Mouse (Mus musculus) A20 (cell line): Measurements from ENCODE around the gene Cnpy1.

Experiments used
- DNase-seq: peaks from one replicate; pipeline ENCODE4 v3.0.0-alpha.2; 2011; ENCODE audit warnings: low read depth, low spot score

Gene Cnpy1

GRCm38 (mm10) chr5:28165358-28166255, 80.0 kb downstream of the Cnpy1 start, which contains the start of gene En2:
Gene En2 (plus strand): TSS chr5:28165694.
- no peak for DNase-seq

GRCm38 (mm10) chr5:28163926-28164325, 81.7 kb downstream of the Cnpy1 start:
- DNase-seq = no peak

GRCm38 (mm10) chr5:28161938-28162402, 83.6 kb downstream of the Cnpy1 start:
- DNase-seq = no peak

GRCm38 (mm10) chr5:28161383-28161937, 84.1 kb downstream of the Cnpy1 start:
- DNase-seq = no peak

- no peak for DNase-seq
Observed at GRCm38 (mm10) chr5:28159891-28160470, 85.6 kb downstream of the Cnpy1 start.

- DNase-seq = no peak
Observed at GRCm38 (mm10) chr5:28159072-28159458, 86.5 kb downstream of the Cnpy1 start.

GRCm38 (mm10) chr5:28158308-28159071, 87.1 kb downstream of the Cnpy1 start:
- no peak for DNase-seq

- no peak for DNase-seq
Observed at GRCm38 (mm10) chr5:28157781-28158180, 87.8 kb downstream of the Cnpy1 start.

GRCm38 (mm10) chr5:28157044-28157730, 88.4 kb downstream of the Cnpy1 start:
- no peak for DNase-seq
